Mouse (Mus musculus) bone marrow macrophage, adult 2 months (primary cell): ENCODE data around the gene Klf17. TPM values are rescaled to one million over a fixed set of nuclear protein-coding genes. Genes with fewer than 3 reads are reported as not detected.

ENCODE experiments used
- H3K27ac ChIP-seq: 2 replicates; pipeline ENCODE4 v1.5.1; 2012; ENCODE audit warnings: low read depth, low read length; ENCODE audit not compliant: insufficient read depth
- H3K4me1 ChIP-seq: 2 replicates; pipeline ENCODE4 v1.6.1; 2012; ENCODE audit warnings: low read length; ENCODE audit not compliant: control insufficient read depth, insufficient read depth
- H3K4me3 ChIP-seq: 2 replicates; pipeline ENCODE4 v1.5.1; 2012; ENCODE audit warnings: mild to moderate bottlenecking, low read length, moderate library complexity; ENCODE audit not compliant: insufficient read depth
- CTCF ChIP-seq: IDR thresholded peaks from 2 replicates; pipeline ENCODE4 v1.5.1; 2012; ENCODE audit warnings: low read depth, mild to moderate bottlenecking, low read length, moderate library complexity
- POLR2A ChIP-seq: IDR thresholded peaks from 2 replicates; pipeline ENCODE4 v1.6.1; 2012; ENCODE audit warnings: mild to moderate bottlenecking, low read depth, low read length, borderline replicate concordance
- polyA plus RNA-seq: library from polyadenylated mRNA; stranded (reverse); fragments of >200 nt; gene quantifications from 2 replicates; pipeline ENCODE4 v1.2.4, GENCODE M21; 2012; ENCODE audit not compliant: missing spikeins, insufficient read depth, insufficient read length

Klf17 gene
- polyA plus RNA-seq, result not detected in 2 replicates

GRCm38 (mm10) chr4:117765416-117765815, at the start of gene Klf17:
TSS of gene Klf17 (minus strand) at chr4:117765648.
- TF ChIP-seq CTCF (no peak), POLR2A (no peak)
- Histone ChIP-seq H3K4me3 (no peak within 1 kb of the TSS), H3K4me1 (no peaks in the 10 kb centered on the region)

GRCm38 (mm10) chr4:117814333-117814732, 48.9 kb upstream of the Klf17 start:
- no peak overlapping the region for H3K4me3 ChIP-seq
- no peak overlapping the region for H3K27ac ChIP-seq
- TF ChIP-seq CTCF, result no peak
- no peak for TF ChIP-seq POLR2A
- no peaks in the 10 kb centered on the region for H3K4me1 ChIP-seq

More at GRCm38 (mm10) chr4:117765416-117765815, at the start of gene Klf17:
- H3K27ac ChIP-seq, result no peak within 1 kb of the TSS

GRCm38 (mm10) chr4:117813591-117814192, 48.2 kb upstream of the Klf17 start:
- TF ChIP-seq CTCF (no peak), POLR2A (no peak)
- H3K27ac ChIP-seq, result no peak overlapping the region

DNA sequence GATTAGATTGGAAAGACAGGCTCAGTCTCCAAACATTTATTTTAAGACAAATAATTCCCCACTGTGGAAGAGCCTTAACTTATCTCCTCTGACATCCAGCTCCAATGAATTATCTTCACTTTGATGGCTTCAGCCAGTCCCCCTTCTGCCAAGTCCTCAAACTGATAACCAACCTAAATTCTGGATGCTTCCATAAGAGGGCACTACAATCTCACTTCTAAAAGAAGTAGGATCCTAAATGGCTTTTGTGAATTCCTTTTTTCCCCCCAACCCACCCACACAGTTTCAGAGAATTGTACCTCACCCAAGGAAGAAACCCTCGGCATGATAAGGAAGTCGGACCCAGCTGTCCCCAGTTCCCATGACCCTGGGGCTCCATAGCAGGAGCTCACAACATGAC, 45.5 kb upstream of the Klf17 start:
- TF ChIP-seq POLR2A, result no peak
- TF ChIP-seq CTCF, result no peak
- H3K4me1 ChIP-seq, result no peaks in the 10 kb centered on the region
- no peak overlapping the region for H3K27ac ChIP-seq
- no peak overlapping the region for H3K4me3 ChIP-seq

More at GRCm38 (mm10) chr4:117813591-117814192, 48.2 kb upstream of the Klf17 start:
- no peaks in the 10 kb centered on the region for H3K4me1 ChIP-seq
- H3K4me3 ChIP-seq, result no peak overlapping the region

DNA sequence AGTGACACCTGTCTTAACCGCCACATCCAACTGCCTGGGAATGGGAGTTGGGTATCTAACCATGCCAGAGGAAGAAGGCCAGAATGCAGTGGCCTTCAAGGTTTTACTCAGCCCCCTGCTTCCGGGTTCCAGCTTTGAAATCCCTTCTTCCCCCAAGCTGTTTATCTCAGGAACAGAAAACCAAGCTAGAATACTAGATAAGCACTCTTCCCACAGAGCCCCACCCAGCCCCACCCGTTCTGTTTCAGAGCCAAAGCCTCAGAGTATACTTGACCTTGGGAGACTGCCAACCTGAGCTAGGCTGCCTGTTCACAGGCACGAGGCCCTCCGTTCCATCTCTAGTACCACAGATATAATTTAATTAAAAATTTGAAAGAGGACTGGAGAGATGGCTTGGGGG, 41.5 kb upstream of the Klf17 start:
- no peak for TF ChIP-seq POLR2A
- TF ChIP-seq CTCF, result no peak
- no peaks in the 10 kb centered on the region for H3K4me1 ChIP-seq
- H3K4me3 ChIP-seq, result no peak overlapping the region
- no peak overlapping the region for H3K27ac ChIP-seq

- Histone ChIP-seq H3K4me1 (no peaks in the 10 kb centered on the region), H3K27ac (no peak overlapping the region), H3K4me3 (no peak overlapping the region)
- TF ChIP-seq CTCF (no peak), POLR2A (no peak)
Measured at GRCm38 (mm10) chr4:117799904-117800303, 34.5 kb upstream of the Klf17 start.

GRCm38 (mm10) chr4:117788308-117788707, 22.9 kb upstream of the Klf17 start:
- Histone ChIP-seq H3K4me1 (peaks cover 3% of the 10 kb centered on the region; the same call in 1 of the 2 replicates), H3K4me3 (no peak overlapping the region), H3K27ac (no peak overlapping the region)
- TF ChIP-seq POLR2A, result no peak
- no peak for TF ChIP-seq CTCF

DNA sequence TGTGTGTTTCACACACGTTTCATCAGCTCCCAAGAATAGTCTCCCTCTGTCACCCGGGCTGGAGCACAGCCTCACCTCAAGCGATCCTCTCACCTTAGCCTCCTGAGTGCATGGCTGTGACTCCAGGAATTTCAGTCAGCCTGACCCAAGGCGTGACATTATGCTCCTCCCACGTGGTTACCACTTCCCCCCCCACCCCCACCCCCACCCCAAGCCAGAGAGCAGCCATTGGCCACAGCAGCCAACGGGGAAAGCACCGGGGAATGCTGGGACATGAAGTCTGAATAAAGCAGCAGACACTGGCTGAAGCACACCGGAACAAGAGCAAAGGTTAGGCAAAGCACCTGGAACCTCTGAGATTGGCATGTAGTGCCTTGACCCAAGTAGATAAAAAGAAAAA, 21.5 kb upstream of the Klf17 start:
- H3K27ac ChIP-seq, result no peak overlapping the region

DNA sequence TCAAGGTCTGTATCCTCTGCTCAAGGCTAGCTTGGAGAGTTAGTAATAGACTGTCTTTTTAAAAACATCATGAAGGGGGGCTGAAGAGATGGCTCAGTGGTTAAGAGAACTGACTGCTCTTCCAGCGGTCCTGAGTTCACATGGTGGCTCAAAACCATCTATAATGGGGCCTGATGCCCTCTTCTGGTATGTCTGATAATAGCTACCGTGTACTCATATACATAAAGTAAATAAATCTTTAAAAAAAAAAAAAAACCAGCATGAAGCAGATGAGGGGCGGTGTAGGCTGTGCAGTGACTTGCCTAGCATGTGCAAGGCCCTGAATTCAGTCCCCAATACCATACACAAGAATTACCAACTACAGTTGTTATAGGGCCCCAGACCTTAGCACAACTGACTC, 17.5 kb upstream of the Klf17 start:
- peaks cover 3% of the 10 kb centered on the region; the same call in 1 of the 2 replicates for H3K4me1 ChIP-seq
- H3K27ac ChIP-seq, result no peak overlapping the region
- no peak overlapping the region for H3K4me3 ChIP-seq
- TF ChIP-seq CTCF, result no peak
- TF ChIP-seq POLR2A, result no peak

More for the DNA sequence above, 21.5 kb upstream of the Klf17 start:
- TF ChIP-seq POLR2A (no peak), CTCF (no peak)
- Histone ChIP-seq H3K4me3 (peak overlapping the region; percentile 58), H3K4me1 (peaks cover 3% of the 10 kb centered on the region; the same call in 1 of the 2 replicates)

DNA sequence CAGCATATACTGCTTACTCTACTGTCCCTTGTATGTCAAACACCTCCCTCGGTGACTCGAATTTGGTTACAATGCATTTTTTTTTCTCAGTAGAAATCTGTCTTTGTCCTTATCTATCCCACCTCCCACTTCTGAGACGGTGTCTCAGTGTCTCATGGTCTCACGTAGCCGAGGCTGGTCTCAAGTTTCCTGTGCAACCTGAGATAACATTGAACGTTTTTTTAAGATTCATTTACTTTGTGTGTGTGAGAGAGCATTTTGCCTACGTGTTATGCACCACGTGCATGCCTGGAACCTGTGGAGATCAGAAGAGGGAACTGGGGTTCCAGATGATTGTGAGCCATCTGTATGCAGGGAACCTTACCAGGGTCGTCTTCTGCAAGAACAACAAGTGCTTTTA, 7.5 kb upstream of the Klf17 start:
- no peak for TF ChIP-seq CTCF
- no peak for TF ChIP-seq POLR2A
- Histone ChIP-seq H3K4me3 (no peak overlapping the region), H3K4me1 (no peaks in the 10 kb centered on the region), H3K27ac (no peak overlapping the region)
